Mouse (Mus musculus) small intestine, adult 2 months (tissue): ENCODE measurements around the gene Cep63.

Experiments
- CTCF ChIP-seq: fragments of 200-500 bp; IDR thresholded peaks from 2 replicates; pipeline ENCODE4 v1.5.1; 2012; ENCODE audit warnings: low read depth, mild to moderate bottlenecking, control low read depth, inconsistent platforms, low read length, moderate library complexity, mixed read lengths; ENCODE audit not compliant: insufficient replicate concordance, insufficient read length; ENCODE audit errors: extremely low read depth
- POLR2A ChIP-seq: fragments of 200-500 bp; IDR thresholded peaks from 2 replicates; pipeline ENCODE4 v1.6.1; 2012; ENCODE audit warnings: low read depth, mild to moderate bottlenecking, control low read depth, inconsistent platforms, low read length, moderate library complexity

- no peak for TF ChIP-seq CTCF
- TF ChIP-seq POLR2A = no peak
Measured at GRCm38 (mm10) chr9:102649917-102650527, 23.7 kb upstream of the Cep63 start.
